Mouse (Mus musculus) neural tube, embryonic 10.5 days (tissue): ENCODE measurements around the gene Il24.

Source experiments
- DNase-seq: peaks from one replicate; pipeline ENCODE4 v3.0.0-alpha.2; 2017; ENCODE audit warnings: low spot score; ENCODE audit errors: extremely low spot score

The Il24 gene

DNA sequence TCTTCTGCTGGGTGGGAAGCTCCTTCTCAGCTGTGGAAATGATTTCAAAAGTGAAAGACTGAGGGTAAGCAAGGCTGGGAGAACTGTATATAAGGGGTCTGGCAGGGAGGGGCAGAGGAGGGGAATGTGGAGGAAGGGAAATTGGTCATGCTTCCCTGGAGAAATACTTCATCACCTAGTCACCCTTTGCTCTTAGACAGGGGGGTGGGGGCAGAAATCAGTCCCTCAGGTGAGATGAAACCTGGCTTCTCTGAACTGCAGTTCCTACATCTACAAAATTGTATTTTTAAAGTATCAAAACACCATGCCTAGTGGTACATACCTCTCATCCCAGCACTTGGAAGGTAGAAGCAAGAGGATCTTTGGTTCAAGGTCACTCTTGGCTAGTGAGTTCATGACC lies at the start of gene Il24:
TSS of gene Il24 (minus strand) at position 101 of the 400 bp plus-strand sequence.
- DNase-seq, result no peak

DNA sequence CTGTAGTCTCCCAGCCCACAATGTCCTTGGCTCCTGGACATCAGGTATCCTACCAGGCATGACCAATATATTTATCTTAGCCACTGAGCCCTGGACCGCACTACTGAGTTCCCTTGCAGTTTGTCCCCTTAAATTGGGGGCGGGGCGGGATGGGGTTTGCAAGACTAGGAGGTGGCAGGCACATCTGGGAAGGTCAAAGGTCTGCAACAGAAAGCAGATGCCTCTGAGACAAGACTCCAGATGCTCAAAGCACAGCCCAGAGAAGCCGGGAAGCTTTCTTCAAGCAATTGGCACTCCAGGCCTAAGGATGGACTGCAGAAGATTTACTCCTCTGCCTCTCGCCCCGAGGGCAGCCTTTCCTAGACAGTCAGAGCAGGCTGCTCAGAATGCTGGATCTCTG lies 49.1 kb upstream of the Il24 start:
- DNase-seq, result peak; percentile 71

DNA sequence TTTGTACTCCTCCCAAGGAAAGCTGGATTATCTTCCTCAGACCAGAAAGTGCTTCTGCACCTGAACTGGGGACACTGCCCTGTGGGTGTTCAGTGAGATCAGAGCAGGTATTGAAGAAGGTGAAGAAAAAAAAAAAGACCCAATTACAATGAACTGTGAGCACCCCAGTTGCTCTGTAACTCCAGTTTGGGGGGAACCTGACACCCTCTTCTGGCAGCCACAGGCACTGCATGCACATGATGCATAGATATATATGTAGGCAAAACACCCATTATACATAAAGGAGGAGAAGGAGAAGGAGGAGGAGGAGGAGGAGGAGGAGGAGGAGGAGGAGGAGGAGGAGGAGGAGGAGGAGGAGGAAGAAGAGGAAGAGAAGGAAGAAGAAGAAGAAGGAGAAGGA lies 39.2 kb upstream of the Il24 start:
- DNase-seq, result no peak

DNA sequence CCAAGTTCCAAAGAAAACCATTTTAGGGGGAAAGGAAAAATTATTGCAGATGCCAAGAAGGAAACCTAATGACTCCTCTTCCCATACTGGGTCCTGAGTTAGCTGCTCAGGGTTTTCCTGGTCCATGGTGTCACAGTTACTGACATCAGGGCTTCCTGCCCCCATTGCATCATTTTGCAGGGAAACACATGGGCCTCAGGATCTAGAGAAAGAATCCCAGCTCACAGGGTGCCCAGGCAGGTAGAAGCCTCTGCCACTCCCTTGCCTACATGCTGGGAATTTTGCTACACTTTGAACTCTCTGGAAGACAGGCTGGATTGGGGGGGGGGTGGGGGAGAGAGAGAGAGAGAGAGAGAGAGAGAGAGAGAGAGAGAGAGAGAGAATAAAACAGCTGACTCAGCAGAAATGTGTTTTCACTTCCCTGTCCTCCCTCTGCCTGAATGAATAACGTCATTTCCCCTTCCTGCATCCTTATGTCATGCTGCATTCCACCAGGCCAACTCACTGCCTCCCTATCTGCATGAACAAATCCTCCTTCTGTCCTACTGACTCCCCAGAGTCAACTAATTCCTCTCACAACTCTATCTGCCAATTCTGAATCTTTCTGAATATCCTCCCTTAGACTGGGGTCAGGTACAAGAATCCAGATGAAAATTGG lies 31.2 kb upstream of the Il24 start:
- DNase-seq, result no peak

DNA sequence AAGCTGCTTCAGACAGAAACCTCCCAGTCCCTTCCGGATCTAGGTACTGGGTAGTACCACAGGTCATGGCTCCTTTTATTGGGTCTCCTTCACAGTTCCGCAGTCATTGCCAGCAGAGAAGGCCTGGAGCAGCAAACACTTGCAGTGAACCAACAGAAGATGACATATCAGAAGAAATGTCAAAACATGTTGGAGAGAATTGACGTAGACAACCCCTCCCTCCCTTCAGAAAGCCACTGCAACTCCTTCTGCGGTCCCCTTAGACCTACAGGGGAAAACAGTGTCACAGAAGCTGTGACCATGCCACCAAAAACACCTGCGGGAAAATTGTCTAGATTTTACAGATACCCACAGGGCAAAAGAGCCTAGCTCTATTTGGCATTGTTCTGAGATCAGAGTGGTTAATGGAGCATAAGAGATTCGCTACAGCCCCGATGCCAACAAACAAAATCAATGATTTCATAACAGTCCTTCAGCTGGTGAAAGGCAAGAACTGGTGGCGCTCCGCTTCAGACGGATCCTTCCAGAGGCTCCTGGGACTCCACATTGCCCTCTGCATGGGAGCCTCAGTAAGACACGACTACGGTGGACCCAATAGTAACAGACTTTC lies 24.3 kb upstream of the Il24 start, which contains the start of gene Il20:
TSS of gene Il20 (minus strand) at position 51 of the 610 bp plus-strand sequence.
- DNase-seq, result no peak

DNA sequence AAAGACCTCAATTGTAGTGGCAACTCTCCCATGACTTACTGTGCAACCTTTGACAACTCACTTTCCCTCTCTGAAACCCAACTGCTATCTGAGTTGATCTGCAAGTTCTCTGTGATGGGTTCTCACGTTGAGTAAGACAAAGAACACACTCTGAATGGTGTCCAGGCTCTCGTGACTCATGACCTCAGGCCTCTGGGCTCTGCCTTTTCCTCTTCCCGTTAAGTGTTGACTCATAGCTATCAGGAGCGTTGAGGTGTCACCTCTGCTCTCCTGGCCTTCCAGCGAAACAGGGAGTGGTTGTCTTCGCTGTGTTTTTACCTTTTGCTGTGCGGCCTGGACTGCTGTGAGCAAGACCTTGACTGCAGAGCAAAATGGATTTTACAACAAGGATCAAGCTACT lies 15.3 kb upstream of the Il24 start:
- DNase-seq, result no peak

DNA sequence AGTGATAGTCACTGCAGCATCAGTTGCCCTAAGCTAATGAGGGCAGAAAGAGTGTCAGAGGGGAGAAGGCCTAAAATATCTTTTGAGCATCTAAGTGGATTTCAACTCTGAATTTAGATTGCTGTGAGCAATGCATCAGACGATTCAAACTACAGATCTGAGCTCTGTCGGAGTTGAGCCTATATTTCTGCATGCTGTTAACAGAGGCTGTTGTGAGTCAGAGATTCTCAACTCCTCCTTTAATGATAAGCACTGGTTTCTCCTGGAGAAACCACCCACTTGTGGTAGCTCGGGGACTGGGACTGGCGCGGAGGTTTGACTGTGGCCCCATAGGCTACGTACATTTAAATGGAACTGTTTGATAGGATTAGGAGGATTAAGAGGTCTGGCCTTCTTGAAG lies 7.2 kb upstream of the Il24 start:
- no peak for DNase-seq

DNA sequence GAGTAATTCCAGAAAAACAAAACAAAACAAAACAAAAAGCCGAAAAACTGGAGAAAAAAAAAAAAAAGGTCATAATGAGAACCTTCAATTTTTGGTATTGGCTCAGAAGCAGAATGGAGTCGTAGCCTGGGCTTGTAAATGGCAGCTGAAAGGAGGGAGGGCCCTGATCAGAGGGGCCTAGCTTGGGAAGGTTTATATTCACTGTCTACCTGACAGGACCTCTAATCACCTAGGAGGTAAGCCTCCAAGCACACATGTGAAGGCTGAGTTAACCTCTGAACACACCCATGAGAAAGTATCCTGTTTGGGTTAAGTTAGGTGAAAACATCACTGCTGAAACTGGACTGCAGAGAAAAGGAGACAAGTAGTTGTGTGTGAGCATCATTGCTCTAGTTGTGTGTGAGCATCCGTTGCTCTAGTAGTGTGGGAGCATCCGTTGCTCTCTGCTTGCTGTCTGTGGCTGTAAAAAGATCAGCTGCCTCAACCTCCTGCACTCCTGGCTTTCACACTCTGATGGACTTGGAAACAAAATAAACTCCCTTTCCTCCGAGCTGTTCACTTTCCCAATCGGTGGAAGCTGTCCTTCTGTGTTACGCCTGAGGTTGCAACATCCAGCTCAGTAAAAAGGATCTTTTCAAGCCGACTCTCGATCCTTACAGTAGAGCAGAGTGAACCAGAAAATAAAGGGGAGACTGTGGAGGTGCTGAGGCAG lies 6.2 kb upstream of the Il24 start:
- DNase-seq, result no peak

DNA sequence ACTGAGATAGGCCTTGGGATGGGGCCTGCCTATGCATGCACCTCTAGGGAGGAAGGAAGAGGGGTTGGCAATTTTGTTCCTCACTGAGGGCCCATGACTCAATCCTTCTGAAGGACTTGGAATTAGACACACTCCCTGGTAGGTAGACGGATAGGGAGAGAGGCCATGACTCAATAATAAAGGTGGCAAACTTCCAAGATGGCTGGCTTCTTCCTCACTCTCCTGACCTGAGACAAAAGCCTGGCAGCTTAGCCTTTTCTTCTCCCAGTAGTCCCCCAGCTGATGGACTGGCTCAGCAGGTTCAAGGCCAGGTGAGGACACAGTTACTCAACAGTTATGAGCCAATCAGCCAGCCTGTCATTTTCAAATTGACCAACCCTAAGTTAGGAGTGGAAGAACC lies 5.2 kb upstream of the Il24 start:
- no peak for DNase-seq

DNA sequence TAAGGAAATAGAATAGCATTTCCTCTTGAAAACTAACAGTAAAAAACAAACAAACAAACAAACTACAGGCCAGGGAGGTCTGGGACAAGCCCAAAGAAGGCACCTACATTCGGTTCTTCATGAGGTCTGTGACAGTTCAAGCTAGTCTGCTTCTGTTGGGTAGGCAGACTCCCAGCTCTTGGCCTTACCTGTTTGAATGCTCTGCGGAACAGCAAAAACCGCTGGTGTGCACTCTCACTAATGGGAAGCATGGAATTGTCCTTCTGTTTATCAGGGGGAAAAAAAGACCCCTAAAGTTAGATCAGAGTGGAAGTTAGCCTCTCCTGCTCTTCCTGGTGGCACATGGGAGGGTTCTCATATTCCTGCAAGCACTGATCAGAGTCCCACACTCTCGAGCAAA lies 4.1 kb downstream of the Il24 start:
- no peak for DNase-seq

DNA sequence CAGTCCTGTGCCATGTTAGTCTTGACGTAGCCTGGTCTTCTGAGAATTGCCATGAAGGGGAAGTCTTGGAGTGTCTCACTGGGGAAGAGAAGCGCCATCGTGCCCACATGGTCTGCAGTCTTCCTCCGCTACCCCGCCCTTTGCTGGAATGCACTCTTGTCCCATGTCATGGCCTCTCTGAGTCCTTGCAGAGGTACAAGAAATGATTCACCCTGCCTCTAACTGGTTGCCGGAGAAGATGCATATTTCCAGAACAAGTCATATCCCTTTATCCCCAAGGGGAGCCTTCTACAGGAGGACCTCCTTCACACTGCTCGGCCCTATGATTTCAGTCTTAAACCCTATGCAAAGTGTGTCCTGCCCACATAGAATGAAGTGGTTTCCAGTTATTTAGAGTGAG lies 7.3 kb downstream of the Il24 start:
- DNase-seq, result no peak

DNA sequence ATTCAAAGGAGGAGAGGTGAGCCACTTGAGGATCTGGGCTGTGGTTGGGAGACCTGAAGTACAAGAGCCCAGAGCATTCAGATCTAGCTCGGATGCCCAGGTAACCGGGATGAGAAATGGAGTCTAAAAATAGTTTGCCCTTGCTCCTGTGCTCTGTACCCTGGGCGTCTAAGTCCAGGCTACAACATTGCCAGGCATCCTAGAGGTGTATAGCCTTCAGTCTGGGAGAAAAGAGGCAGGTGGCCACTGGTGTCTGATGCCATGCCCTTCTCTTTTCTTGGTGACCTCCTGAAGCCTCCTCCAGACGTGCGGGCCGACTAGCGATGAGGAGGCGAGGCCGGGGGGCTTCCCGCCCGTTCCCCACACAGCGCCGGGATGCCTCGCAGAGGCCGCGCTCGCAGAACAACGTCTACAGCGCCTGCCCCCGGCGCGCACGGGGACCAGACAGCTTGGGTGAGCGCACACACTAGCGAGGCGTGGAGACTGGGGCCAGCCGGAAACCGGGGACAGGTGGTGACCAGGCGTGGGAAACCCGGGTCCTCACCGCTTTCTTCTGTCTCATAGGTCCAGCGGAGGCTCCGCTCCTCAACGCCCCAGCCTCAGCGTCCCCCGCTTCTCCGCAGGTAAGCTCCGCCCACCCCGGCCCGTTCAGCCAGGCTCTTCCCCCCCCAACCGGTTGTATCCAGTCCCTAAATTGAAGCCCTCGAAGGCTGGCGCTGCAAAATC lies 9.2 kb downstream of the Il24 start:
- DNase-seq, result peak; percentile 51

DNA sequence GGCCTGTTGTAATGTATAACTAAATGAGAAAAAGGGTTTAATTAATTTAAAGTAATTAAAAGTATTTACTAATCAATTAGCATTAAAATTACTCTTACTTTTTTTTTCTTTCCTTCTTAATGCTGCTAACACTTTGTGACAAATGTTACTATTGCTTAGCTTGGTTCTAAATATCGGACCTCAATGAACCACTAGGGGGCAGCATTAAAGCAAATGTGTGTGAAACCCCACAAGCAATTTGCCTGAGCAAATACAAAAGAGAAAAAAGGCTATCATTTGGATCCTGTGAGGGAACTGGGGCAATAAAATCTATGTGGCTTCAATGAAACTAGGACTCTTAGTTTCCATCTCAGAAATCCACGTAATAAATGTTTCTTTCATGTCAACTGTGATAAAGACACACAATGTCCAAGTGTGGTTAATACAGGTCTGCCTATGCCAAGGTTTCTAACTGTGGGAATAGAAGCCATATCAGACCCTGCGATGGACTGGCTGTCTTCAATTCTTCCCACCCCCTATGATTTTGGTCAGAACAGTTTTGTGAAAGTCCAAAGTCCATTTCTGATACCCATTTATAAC lies 10.2 kb downstream of the Il24 start:
- DNase-seq, result peak; percentile 27

DNA sequence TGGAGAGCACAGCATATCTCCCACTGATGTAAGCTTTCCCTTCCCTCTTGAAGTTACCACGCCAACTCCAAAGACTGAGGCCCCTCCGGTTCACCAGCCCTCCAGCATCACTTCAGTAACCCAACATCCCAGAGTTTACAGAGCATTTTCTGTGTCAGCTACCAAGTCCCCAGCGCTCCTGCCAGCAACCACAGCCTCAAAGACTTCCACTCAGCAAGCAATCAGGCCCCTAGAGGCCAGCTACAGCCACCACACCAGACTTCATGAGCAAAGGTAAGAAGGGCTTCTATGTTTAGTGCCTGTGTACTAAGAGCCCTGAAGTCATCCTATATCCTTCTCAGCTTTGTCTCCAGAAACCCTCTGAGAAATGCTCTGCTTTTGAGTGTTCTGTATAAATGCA lies 11.3 kb downstream of the Il24 start:
- no peak for DNase-seq

DNA sequence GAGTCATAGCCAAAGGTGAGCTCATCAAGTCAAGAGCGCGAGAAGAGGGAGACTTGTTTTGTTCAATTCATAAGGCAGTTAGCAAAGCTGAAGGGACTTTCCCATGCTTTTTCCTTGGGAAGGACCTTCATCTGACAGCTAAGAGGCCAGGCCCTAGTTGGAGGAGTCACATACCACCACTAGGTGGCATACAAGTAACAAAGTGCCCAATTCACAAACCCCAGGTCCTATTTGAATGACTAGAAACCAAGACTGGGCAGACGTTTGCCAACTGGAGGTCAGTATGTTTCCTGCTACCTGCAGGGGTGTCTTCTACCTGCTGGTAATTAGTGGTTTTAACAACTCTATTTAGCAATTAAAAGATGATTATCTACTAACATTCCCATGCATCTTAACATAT lies 12.1 kb downstream of the Il24 start:
- no peak for DNase-seq

DNA sequence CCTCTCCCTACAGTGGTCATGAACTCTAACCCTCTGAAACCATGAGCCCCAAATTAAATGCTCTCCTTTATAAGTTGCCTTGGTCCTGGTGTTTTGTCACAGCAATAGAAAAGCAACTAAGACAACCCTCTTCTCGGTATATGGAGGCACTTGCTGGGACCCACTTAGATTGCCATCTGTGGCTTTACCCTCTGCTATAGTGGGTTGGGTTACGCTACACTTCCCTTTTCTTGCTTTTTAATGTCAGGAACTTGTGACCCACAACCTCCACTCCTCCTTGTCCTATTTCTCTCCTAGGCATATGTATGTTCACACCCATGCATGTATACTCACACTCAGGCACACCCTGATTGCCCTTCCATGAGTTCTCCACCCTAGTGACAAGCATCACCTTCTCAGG lies 14.3 kb downstream of the Il24 start:
- DNase-seq, result no peak

DNA sequence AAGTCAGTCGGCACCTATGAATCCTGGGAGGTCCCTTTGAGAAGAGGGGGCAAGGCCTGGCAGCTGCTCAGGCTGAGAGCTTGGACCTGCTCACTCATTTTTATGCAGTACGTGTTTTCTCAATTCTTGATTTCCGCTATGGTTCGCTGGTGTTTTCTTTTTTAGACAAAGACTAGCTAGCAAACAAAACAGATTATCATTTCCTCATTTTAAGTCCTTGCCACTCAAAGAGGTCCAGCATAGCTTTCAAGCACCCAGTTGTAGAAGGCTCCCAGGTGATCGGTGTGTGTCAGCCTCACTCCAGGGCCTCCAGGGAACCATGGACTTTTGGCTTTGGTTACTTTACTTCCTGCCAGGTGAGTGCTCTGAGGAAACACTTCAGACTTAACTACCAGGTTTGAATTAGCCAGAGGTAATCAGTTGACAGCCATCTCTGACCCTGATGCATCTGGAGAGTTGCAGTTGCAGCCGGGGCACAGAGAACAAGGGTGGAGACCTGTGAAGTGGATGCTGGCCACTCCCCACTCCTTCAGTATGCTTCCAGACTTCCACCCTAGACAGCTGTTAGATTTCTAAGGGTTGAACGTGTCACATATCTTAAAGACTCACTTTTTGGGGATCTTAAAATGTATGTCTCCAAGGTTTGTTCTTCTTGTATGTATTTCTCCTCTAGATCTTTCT lies 21.6 kb downstream of the Il24 start, which contains the start of gene Fcmr:
TSS of gene Fcmr (plus strand) at position 129 of the 681 bp plus-strand sequence.
- no peak for DNase-seq

DNA sequence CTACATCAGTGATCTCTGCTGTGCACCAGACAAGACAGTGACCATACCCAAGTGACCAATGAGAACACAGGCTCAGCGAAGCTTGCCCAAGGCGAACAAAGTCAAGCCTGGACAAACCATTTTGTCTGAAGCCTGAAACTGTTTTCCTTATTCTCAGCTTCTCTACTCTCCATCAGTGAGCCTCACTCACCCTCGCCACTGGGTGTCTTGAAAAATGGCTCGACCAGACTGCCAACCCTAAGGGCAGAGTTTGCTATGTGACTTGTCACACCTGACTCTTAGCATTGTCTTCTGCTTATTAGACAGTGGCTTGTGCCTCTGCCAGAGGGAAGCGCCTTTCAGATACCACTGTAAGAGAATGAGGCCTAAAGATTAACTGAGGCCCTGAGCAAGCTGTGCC lies 22.5 kb downstream of the Il24 start:
- DNase-seq, result no peak

DNA sequence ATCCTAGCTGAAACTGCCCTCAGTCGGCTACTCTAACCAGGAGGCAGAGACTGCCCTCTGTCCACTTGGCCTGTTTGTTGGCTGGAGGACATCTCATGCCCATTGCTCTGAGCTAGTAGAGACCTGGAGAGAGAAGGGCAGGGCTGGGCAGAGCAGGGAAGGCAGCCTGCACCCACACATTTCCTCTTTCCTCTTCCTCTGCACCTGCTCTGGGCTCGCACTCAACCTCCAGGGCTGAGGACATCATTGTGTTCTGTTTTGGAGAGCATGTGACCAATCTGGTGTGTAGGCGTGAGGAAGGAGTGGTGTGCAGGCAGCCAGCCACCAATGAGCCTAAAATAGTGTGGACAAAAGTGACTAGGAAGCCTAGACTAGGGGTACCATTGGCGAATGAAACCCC lies 23.0 kb downstream of the Il24 start:
- DNase-seq, result no peak

DNA sequence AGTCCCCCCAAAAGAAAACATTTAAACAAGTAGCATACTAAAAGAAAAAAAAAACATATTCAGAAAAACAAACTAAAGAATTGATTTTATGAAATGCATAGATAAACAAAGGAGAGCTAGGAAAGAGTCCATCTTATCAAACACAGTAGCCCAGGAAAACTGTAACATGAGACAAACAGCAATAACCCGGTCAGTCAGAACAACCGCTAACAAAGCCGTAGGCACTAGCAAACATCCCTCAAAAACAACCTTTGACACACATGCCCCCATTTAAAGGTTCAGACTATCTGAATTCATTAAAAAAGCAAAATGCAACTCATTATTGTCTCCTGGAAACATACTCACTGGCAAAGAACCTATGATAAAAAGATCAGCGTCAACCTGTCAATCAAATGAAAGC lies 29.8 kb downstream of the Il24 start:
- DNase-seq, result no peak

DNA sequence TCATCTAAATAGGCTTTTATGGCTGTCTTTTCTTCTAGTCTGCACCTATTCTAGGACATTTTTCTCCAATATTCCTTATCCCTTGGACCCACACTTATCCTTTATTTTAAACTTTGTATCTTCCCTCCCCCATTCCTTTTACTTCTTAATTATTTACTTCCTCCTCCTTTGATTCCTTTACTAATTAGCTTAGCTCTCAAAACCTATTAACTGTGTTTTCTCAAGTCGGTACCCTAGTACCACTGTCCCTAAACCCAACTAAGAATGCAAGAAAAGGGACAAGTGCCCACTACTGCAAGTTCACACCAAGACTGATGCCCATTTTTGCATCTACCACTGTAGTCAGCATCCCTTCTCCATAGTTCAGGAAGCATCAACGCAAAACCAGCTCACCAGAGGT lies 31.5 kb downstream of the Il24 start:
- DNase-seq, result no peak
